8 mouse cellular contexts compared by ENCODE assay signal in the genomic region with DNA sequence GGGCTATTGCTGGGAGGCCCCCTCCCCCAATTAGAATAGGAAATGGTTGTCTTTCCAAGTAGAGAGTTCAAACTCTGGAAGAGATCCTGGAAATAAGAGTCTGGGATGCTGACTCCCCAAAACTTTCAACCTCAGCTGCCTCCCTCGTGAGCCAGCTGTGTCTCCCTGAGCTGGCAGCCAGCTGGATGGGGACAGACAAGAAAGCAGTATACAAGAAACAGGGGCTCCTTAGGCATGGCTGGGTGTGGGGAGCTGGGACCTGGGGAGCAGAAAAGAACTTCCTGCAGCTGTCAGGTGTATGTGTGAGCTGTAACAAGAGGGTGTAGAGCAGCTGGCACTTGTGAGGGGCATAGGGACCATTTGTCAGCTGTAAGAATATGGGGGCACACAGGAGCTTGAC. TPM values are rescaled to one million over a fixed set of nuclear protein-coding genes. Genes with fewer than 3 reads are reported as not detected.
DNase-seq lines count a peak whose midpoint lies in the region; ATAC-seq and TF ChIP-seq lines count a peak whose summit lies in the region.

No protein-coding gene starts in this region.

- no peak for TF ChIP-seq EP300 in stomach, postnatal 0 days (optimal IDR thresholded peaks at IDR 0.05)

- peaks cover 54% of the 10 kb centered on the region for H3K4me1 ChIP-seq in limb, embryonic 12.5 days (replicated peaks)
- peaks cover 48% of the 10 kb centered on the region for H3K4me1 ChIP-seq in limb, embryonic 10.5 days
- H3K4me1 ChIP-seq in limb, embryonic 13.5 days, result peaks cover 67% of the 10 kb centered on the region
- H3K4me1 ChIP-seq in stomach, postnatal 0 days (replicated peaks; ENCODE audit: control insufficient read depth, insufficient read depth), result peaks cover 14% of the 10 kb centered on the region

- WGBS in limb, embryonic 12.5 days, result 40% methylated on average over 1 of the region's 1 CpGs
- 53% methylated on average over 1 of the region's 1 CpGs for WGBS in limb, embryonic 10.5 days
- 38% methylated on average over 1 of the region's 1 CpGs for WGBS in limb, embryonic 13.5 days
- 33% methylated on average over 1 of the region's 1 CpGs for WGBS in stomach, postnatal 0 days

- TF ChIP-seq CTCF in stomach, postnatal 0 days (IDR thresholded peaks at IDR 0.05; ENCODE audit: low read depth), result no peak

- no peak overlapping the region for H3K9ac ChIP-seq in limb, embryonic 12.5 days (replicated peaks)
- no peak overlapping the region for H3K9ac ChIP-seq in limb, embryonic 13.5 days
- H3K9ac ChIP-seq in stomach, postnatal 0 days (ENCODE audit: low read length), result no peak overlapping the region

- no peak for ATAC-seq in limb, embryonic 12.5 days (ENCODE audit: insufficient number of reproducible peaks, insufficient read depth, low FRiP score, low TSS enrichment, low read depth)
- no peak for ATAC-seq in limb, embryonic 13.5 days (ENCODE audit: low FRiP score, low read depth)
- ATAC-seq in stomach, postnatal 0 days (ENCODE audit: low FRiP score, low TSS enrichment), result no peak

- no peaks in the 10 kb centered on the region for H3K9me3 ChIP-seq in limb, embryonic 12.5 days
- H3K9me3 ChIP-seq in limb, embryonic 10.5 days (replicated peaks), result no peaks in the 10 kb centered on the region
- no peaks in the 10 kb centered on the region for H3K9me3 ChIP-seq in limb, embryonic 13.5 days
- no peaks in the 10 kb centered on the region for H3K9me3 ChIP-seq in stomach, postnatal 0 days (ENCODE audit: control insufficient read depth, low read length)

- H3K27me3 ChIP-seq in limb, embryonic 12.5 days, result no peaks in the 10 kb centered on the region
- H3K27me3 ChIP-seq in limb, embryonic 10.5 days (ENCODE audit: low read depth, poor library complexity, severe bottlenecking), result no peaks in the 10 kb centered on the region
- H3K27me3 ChIP-seq in limb, embryonic 13.5 days, result no peaks in the 10 kb centered on the region
- no peaks in the 10 kb centered on the region for H3K27me3 ChIP-seq in stomach, postnatal 0 days (ENCODE audit: control insufficient read depth, insufficient read depth, low read length)

- 0 out of 2 replicates have a peak, but pooled peaks cover 12% of the 10 kb centered on the region for H3K36me3 ChIP-seq in limb, embryonic 12.5 days
- H3K36me3 ChIP-seq in limb, embryonic 10.5 days, result peaks cover 13% of the 10 kb centered on the region
- H3K36me3 ChIP-seq in limb, embryonic 13.5 days, result peaks cover 12% of the 10 kb centered on the region
- H3K36me3 ChIP-seq in stomach, postnatal 0 days (ENCODE audit: control insufficient read depth, insufficient read depth, low read length), result no peaks in the 10 kb centered on the region

- no peak overlapping the region for H3K4me3 ChIP-seq in limb, embryonic 12.5 days (replicated peaks)
- H3K4me3 ChIP-seq in limb, embryonic 10.5 days, result no peak overlapping the region
- H3K4me3 ChIP-seq in limb, embryonic 13.5 days, result no peak overlapping the region
- no peak overlapping the region for H3K4me3 ChIP-seq in stomach, postnatal 0 days (ENCODE audit: low read depth, low read length)

- peak; percentile 26 for DNase-seq in adrenal gland, postnatal 10 days
- no peak for DNase-seq in adrenal gland, postnatal 14 days
- DNase-seq in limb, embryonic 10.5 days (ENCODE audit: low spot score), result no peak
- peak; percentile 16 for DNase-seq in stomach, postnatal 0 days (ENCODE audit: low spot score)
- DNase-seq in embryo, embryonic 9.5 days (ENCODE audit: extremely low spot score), result no peak
- no peak for DNase-seq in layer of hippocampus, adult 9-10 months (ENCODE audit: low spot score)

- H3K27ac ChIP-seq in limb, embryonic 12.5 days, result peak overlapping the region; percentile 72; the same call in 1 of the 2 replicates
- H3K27ac ChIP-seq in limb, embryonic 10.5 days, result no peak overlapping the region
- peak overlapping the region; percentile 56; the same call in 1 of the 2 replicates for H3K27ac ChIP-seq in limb, embryonic 13.5 days
- peak overlapping the region; percentile 89 for H3K27ac ChIP-seq in stomach, postnatal 0 days (replicated peaks)

- H3K4me2 ChIP-seq in limb, embryonic 12.5 days, result no peak overlapping the region
- no peak overlapping the region for H3K4me2 ChIP-seq in limb, embryonic 13.5 days (replicated peaks)
- no peak overlapping the region; the same call in 1 of the 2 replicates for H3K4me2 ChIP-seq in stomach, postnatal 0 days (replicated peaks; ENCODE audit: low read depth)

RNA-seq across cellular contexts. Expression of a gene that starts 16.4 kb away (rescaled TPM):
- 10 to 100 TPM; 45.1 to 85.2 TPM for total RNA-seq in adrenal gland, postnatal 10 days (2021)
- 48.5 and 55.4 TPM in 2 replicates for total RNA-seq in adrenal gland, postnatal 14 days (2021)
- 11.9 and 12.0 TPM in 2 replicates for polyA plus RNA-seq in limb, embryonic 12.5 days (2016; fragmentation: Nextera tagmentation; extraction: Ambion mirVana)
- polyA plus RNA-seq in limb, embryonic 10.5 days (2016; fragmentation: Nextera tagmentation; extraction: Ambion mirVana), result 11.2 and 12.0 TPM in 2 replicates
- polyA plus RNA-seq in limb, embryonic 13.5 days (2015; fragmentation: Nextera tagmentation; extraction: Ambion mirVana), result 12.2 and 12.8 TPM in 2 replicates
- polyA plus RNA-seq in stomach, postnatal 0 days (2015; fragmentation: Nextera tagmentation; extraction: Ambion mirVana), result 17.1 and 21.0 TPM in 2 replicates

RNA-seq across cellular contexts. Expression of a gene that starts 51.4 kb away (rescaled TPM):
- total RNA-seq in adrenal gland, postnatal 10 days (2021), result 100 to 1,000 TPM; 138 to 212 TPM
- total RNA-seq in adrenal gland, postnatal 14 days (2021), result 181 and 285 TPM in 2 replicates
- polyA plus RNA-seq in limb, embryonic 12.5 days (2016; fragmentation: Nextera tagmentation; extraction: Ambion mirVana), result 40.7 and 43.9 TPM in 2 replicates
- polyA plus RNA-seq in limb, embryonic 10.5 days (2016; fragmentation: Nextera tagmentation; extraction: Ambion mirVana), result 55.9 and 56.9 TPM in 2 replicates
- 22.4 and 24.2 TPM in 2 replicates for polyA plus RNA-seq in limb, embryonic 13.5 days (2015; fragmentation: Nextera tagmentation; extraction: Ambion mirVana)
- 45.6 and 50.0 TPM in 2 replicates for polyA plus RNA-seq in stomach, postnatal 0 days (2015; fragmentation: Nextera tagmentation; extraction: Ambion mirVana)

Comparison
In these comparisons a context has a peak if more than half of its experiments do, and no peak if none do; other contexts are left out.
1. DNase-seq: peak in adrenal gland, postnatal 10 days (single experiment) and stomach, postnatal 0 days (single experiment); none in adrenal gland, postnatal 14 days (single experiment), limb, embryonic 10.5 days (single experiment), embryo, embryonic 9.5 days (single experiment) and layer of hippocampus, adult 9-10 months (single experiment).